Mouse (Mus musculus) olfactory bulb, adult 2 months (tissue): ENCODE results near the gene Zfp219.

Experiments
- CTCF ChIP-seq: fragments of 200-500 bp; IDR thresholded peaks from 2 replicates; pipeline ENCODE4 v1.5.1; 2012; ENCODE audit warnings: low read depth, mild to moderate bottlenecking, low read length, moderate library complexity; ENCODE audit not compliant: insufficient read depth
- POLR2A ChIP-seq: fragments of 200-500 bp; IDR thresholded peaks from 2 replicates; pipeline ENCODE4 v1.6.1; 2012; ENCODE audit warnings: mild to moderate bottlenecking, low read depth, low read length, moderate library complexity; ENCODE audit not compliant: insufficient read depth

- no peak for TF ChIP-seq POLR2A
- no peak for TF ChIP-seq CTCF
Measured at GRCm38 (mm10) chr14:52059982-52060381, 39.4 kb upstream of the Zfp219 start.
